Mouse (Mus musculus) midbrain, embryonic 11.5 days (tissue): ENCODE data around the gene Eif2b5. TPM values are rescaled to one million over a fixed set of nuclear protein-coding genes. Genes with fewer than 3 reads are reported as not detected.
"Not testable (repeated sequence)": the region's sequence is repeated elsewhere in the genome, so short reads cannot be mapped to it uniquely, and the experiment has no call there.

Source experiments
- ATAC-seq: fragments of 200-750 bp; cut with Nextera tagmentation; 2 replicates; pipeline ENCODE4 v1.8.0; 2017; ENCODE audit warnings: moderate TSS enrichment, moderate library complexity; ENCODE audit not compliant: low FRiP score
- DNase-seq: peaks from one replicate; pipeline ENCODE4 v3.0.0; 2015; ENCODE audit warnings: low spot score; ENCODE audit errors: missing footprints
- H3K27ac ChIP-seq: fragments of 300-500 bp; sonication (generic); 2 replicates; pipeline ENCODE4 v1.5.1; 2014; ENCODE audit warnings: low read depth, low read length
- H3K27me3 ChIP-seq: fragments of 300-500 bp; sonication (generic); 2 replicates; pipeline ENCODE4 v1.6.1; 2014; ENCODE audit warnings: mild to moderate bottlenecking, low read length, moderate library complexity, mixed read lengths; ENCODE audit not compliant: control insufficient read depth, insufficient read depth
- H3K36me3 ChIP-seq: fragments of 300-500 bp; sonication (generic); 2 replicates; pipeline ENCODE4 v1.6.1; 2014; ENCODE audit warnings: mild to moderate bottlenecking, low read length, moderate library complexity, mixed read lengths; ENCODE audit not compliant: control insufficient read depth, insufficient read depth
- H3K4me1 ChIP-seq: fragments of 300-500 bp; sonication (generic); 2 replicates; pipeline ENCODE4 v1.6.1; 2014; ENCODE audit warnings: low read length; ENCODE audit not compliant: control insufficient read depth, insufficient read depth
- H3K4me2 ChIP-seq: fragments of 300-500 bp; sonication (generic); 2 replicates; pipeline ENCODE4 v1.6.1; 2014; ENCODE audit warnings: mild to moderate bottlenecking, moderate library complexity
- H3K4me3 ChIP-seq: fragments of 300-500 bp; sonication (generic); 2 replicates; pipeline ENCODE4 v1.5.1; 2014; ENCODE audit warnings: low read depth, low read length
- H3K9ac ChIP-seq: fragments of 300-500 bp; sonication (generic); 2 replicates; pipeline ENCODE4 v1.6.1; 2014; ENCODE audit warnings: low read length
- H3K9me3 ChIP-seq: fragments of 300-500 bp; sonication (generic); 2 replicates; pipeline ENCODE4 v1.6.1; 2016; ENCODE audit warnings: low read length; ENCODE audit not compliant: control insufficient read depth
- WGBS: fragments of 180-500 bp; shearing (Covaris S2); extraction: QIAGEN DNeasy Blood & Tissue Kit; methylation state at CpG from one replicate; pipeline ENCODE4 v1.1.7; 2014; 5-methylcytosine and 5-hydroxymethylcytosine counted together
- polyA plus RNA-seq: library from polyadenylated mRNA; unstranded; fragments of >200 nt; fragmentation: Nextera tagmentation; extraction: Ambion mirVana; gene quantifications from 2 replicates; pipeline ENCODE4 v1.2.1, GENCODE M21; 2014

Eif2b5 gene
- polyA plus RNA-seq, 1 experiment from 2014 or later: 141 TPM

GRCm38 (mm10) chr16:20474211-20474610, 24.4 kb upstream of the Eif2b5 start:
- Histone ChIP-seq H3K4me3 (no peak overlapping the region), H3K36me3 (no peaks in the 10 kb centered on the region), H3K9ac (no peak overlapping the region), H3K4me1 (no peaks in the 10 kb centered on the region), H3K9me3 (no peaks in the 10 kb centered on the region), H3K27ac (no peak overlapping the region), H3K27me3 (no peaks in the 10 kb centered on the region), H3K4me2 (no peak overlapping the region)
- DNase-seq (no peak), ATAC-seq (no peak)
- 94% methylated on average over 8 of the region's 8 CpGs for WGBS

DNA sequence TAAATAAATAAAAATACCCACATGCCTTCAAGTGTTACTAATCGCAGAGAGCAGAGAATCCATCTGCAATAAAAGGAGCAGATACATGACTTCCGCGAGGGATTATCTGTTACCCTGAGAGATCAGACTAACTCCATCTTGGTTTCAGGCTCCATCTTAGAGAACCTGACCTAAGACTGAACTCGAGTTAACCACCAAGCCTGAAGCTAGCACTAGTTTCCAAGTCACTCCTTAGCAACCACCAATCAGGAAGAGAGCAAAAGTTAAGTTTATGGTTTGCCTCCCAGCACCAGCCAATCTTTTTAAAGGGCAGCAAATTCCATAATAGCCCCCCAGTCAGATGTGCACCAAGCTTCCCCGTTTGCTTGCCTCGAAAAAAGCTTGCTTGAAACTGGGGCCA, 23.8 kb upstream of the Eif2b5 start:
- DNase-seq (no peak), ATAC-seq (no peak)
- no peaks in the 10 kb centered on the region for H3K27me3 ChIP-seq
- 84% methylated on average over 6 of the region's 6 CpGs for WGBS
- H3K9me3 ChIP-seq: no peaks in the 10 kb centered on the region
- no peak overlapping the region for H3K4me2 ChIP-seq
- H3K9ac ChIP-seq: no peak overlapping the region
- H3K4me3 ChIP-seq: no peak overlapping the region
- H3K4me1 ChIP-seq: no peaks in the 10 kb centered on the region
- no peaks in the 10 kb centered on the region for H3K36me3 ChIP-seq
- H3K27ac ChIP-seq: no peak overlapping the region

GRCm38 (mm10) chr16:20475335-20475734, 23.3 kb upstream of the Eif2b5 start:
- no peak for ATAC-seq
- WGBS: 82% methylated on average over 1 of the region's 1 CpGs

DNA sequence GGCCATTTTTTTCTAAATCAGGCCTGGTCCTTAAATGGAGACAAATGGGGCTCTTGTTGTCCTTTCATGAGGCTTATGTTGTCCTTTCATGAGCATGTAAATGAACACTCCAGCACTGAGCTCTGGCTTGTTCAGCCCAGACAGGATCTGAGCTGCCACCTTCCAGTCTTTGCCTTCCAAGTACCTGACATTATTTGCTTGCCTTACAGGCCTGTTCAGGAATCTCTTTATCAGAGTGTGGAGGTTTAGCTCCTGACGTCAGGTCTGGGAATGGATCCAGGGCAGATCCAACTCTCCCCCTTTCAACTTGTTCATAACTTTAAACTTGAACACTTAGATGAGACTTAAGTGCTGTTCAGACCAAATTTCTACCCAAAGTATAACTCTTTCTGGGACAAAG, 21.8 kb upstream of the Eif2b5 start:
- Histone ChIP-seq H3K4me1 (no peaks in the 10 kb centered on the region), H3K27me3 (no peaks in the 10 kb centered on the region), H3K27ac (no peak overlapping the region), H3K36me3 (no peaks in the 10 kb centered on the region), H3K9me3 (no peaks in the 10 kb centered on the region), H3K9ac (no peak overlapping the region), H3K4me3 (no peak overlapping the region), H3K4me2 (no peak overlapping the region)
- no peak for DNase-seq
- 80% methylated on average over 1 of the region's 1 CpGs for WGBS
- no peak for ATAC-seq

More at GRCm38 (mm10) chr16:20475335-20475734, 23.3 kb upstream of the Eif2b5 start:
- no peaks in the 10 kb centered on the region for H3K36me3 ChIP-seq
- H3K4me1 ChIP-seq: no peaks in the 10 kb centered on the region
- DNase-seq: no peak
- H3K9ac ChIP-seq: no peak overlapping the region
- no peak overlapping the region for H3K27ac ChIP-seq
- H3K27me3 ChIP-seq: no peaks in the 10 kb centered on the region
- H3K9me3 ChIP-seq: no peaks in the 10 kb centered on the region
- H3K4me2 ChIP-seq: no peak overlapping the region
- no peak overlapping the region for H3K4me3 ChIP-seq

DNA sequence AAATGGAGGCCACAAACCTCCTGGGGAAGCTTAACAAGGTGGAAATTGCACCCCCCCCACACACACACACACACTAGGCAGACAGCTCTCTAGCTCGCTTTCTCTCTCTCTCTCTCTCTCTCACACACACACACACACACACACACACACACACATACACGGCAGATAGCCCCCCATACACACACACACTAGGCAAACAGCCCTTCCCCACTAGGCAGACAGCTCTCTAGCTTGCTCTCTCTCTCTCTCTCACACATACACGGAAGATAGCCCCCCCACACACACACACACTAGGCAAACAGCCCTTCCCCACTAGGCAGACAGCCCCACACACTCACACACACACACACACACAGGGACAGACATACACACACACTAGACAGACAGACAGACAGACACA, 21.3 kb upstream of the Eif2b5 start:
- 66% methylated on average over 3 of the region's 3 CpGs for WGBS
- no peak for ATAC-seq

GRCm38 (mm10) chr16:20478504-20478903, 20.1 kb upstream of the Eif2b5 start:
- DNase-seq: no peak
- 64% methylated on average over 2 of the region's 2 CpGs for WGBS

More for the DNA sequence above, 21.3 kb upstream of the Eif2b5 start:
- no peak for DNase-seq
- H3K9ac ChIP-seq: no peak overlapping the region
- no peaks in the 10 kb centered on the region for H3K9me3 ChIP-seq
- no peak overlapping the region for H3K4me3 ChIP-seq
- H3K36me3 ChIP-seq: no peaks in the 10 kb centered on the region
- H3K27ac ChIP-seq: no peak overlapping the region
- no peak overlapping the region for H3K4me2 ChIP-seq
- no peaks in the 10 kb centered on the region for H3K27me3 ChIP-seq
- H3K4me1 ChIP-seq: no peaks in the 10 kb centered on the region

DNA sequence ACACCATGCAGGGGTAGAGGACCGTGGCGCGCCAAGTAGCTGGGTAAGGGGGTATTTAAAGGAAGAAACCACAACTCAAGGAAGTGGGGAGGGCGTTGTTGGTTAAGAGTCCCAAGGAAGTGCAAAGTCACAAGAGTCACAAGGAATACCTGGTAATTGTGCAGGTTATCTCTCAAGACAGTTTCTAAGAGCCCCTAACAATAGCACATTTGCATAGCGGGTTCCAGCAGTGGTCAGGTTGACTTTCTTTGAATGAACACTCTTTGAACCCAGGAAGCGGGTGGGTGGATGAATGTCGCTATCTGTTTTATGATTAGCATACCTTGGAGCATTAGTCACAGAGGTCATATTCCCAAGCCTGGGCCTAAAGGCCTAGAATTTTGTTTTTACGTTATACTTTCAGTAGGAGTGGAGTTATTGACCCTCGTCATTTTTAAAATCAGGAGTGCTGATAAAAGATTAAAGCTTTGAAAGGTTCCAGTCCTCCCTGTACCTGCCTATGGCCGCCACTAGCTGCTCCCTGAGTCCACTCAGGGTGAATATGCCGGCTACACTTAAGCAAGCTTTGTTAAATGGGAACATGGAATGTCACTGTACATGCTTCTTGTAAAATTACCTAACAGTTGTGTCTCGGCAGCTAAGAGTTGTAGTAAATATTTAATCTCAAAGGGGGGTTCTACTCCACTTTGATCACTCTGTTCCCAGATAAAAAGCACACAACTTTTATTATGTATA, 19.4 kb upstream of the Eif2b5 start:
- not testable (repeated sequence) for H3K27ac ChIP-seq, ATAC-seq, H3K4me2 ChIP-seq, H3K36me3 ChIP-seq, H3K9ac ChIP-seq, H3K27me3 ChIP-seq, H3K4me1 ChIP-seq, H3K9me3 ChIP-seq, DNase-seq, H3K4me3 ChIP-seq
- 92% methylated on average over 12 of the region's 12 CpGs for WGBS

More at GRCm38 (mm10) chr16:20478504-20478903, 20.1 kb upstream of the Eif2b5 start:
- no peak for ATAC-seq
- no peak overlapping the region for H3K27ac ChIP-seq
- H3K36me3 ChIP-seq: no peaks in the 10 kb centered on the region
- no peak overlapping the region for H3K9ac ChIP-seq
- H3K4me1 ChIP-seq: no peaks in the 10 kb centered on the region
- H3K4me3 ChIP-seq: no peak overlapping the region
- no peaks in the 10 kb centered on the region for H3K9me3 ChIP-seq
- no peak overlapping the region for H3K4me2 ChIP-seq
- no peaks in the 10 kb centered on the region for H3K27me3 ChIP-seq

- Histone ChIP-seq H3K4me2 (no peak overlapping the region), H3K27ac (no peak overlapping the region), H3K9me3 (no peaks in the 10 kb centered on the region), H3K9ac (no peak overlapping the region), H3K4me3 (no peak overlapping the region), H3K27me3 (no peaks in the 10 kb centered on the region), H3K36me3 (no peaks in the 10 kb centered on the region), H3K4me1 (no peaks in the 10 kb centered on the region)
- no peak for DNase-seq
- 0 out of 2 replicates have a peak, but pooled peaks have one; percentile 61 for ATAC-seq
- WGBS: 34% methylated on average over 3 of the region's 3 CpGs
Measured at GRCm38 (mm10) chr16:20480115-20480514, 18.5 kb upstream of the Eif2b5 start.

- Histone ChIP-seq H3K4me3 (no peak overlapping the region), H3K36me3 (no peaks in the 10 kb centered on the region), H3K9ac (no peak overlapping the region), H3K9me3 (no peaks in the 10 kb centered on the region), H3K4me2 (no peak overlapping the region), H3K27me3 (no peaks in the 10 kb centered on the region), H3K27ac (no peak overlapping the region), H3K4me1 (no peaks in the 10 kb centered on the region)
- no peak for ATAC-seq
- 39% methylated on average over 2 of the region's 2 CpGs for WGBS
- DNase-seq: no peak
Measured at GRCm38 (mm10) chr16:20481746-20482145, 16.9 kb upstream of the Eif2b5 start.
